Mouse (Mus musculus): Measurements from ENCODE around the gene Exo5. TPM values are rescaled to one million over a fixed set of nuclear protein-coding genes. Genes with fewer than 3 reads are reported as not detected.

The Exo5 gene
- polyA plus RNA-seq, 1 experiment from 2014 or later, result 22.4 TPM

- no peaks in the 10 kb centered on the region for H3K27me3 ChIP-seq (replicated peaks; ENCODE audit: control insufficient read depth, insufficient read depth, low read length)
- H3K36me3 ChIP-seq (ENCODE audit: control insufficient read depth, insufficient read depth, low read length), result peaks cover 9% of the 10 kb centered on the region; the same call in 1 of the 2 replicates
- WGBS, result under 1% methylated on average over 59 of the region's 60 CpGs
- peaks cover 10% of the 10 kb centered on the region for H3K4me1 ChIP-seq (replicated peaks; ENCODE audit: control insufficient read depth, insufficient read depth, low read length)
- peak within 1 kb of the TSS; percentile 91 for H3K4me2 ChIP-seq (ENCODE audit: low read length)
- DNase-seq (ENCODE audit: low spot score) (peak; percentile 93), ATAC-seq (replicated peaks; ENCODE audit: low FRiP score, low TSS enrichment, low read depth) (peak; percentile 96)
- H3K4me3 ChIP-seq (ENCODE audit: low read depth, low read length), result peak within 1 kb of the TSS; percentile 73
- no peaks in the 10 kb centered on the region for H3K9me3 ChIP-seq (ENCODE audit: control insufficient read depth, low read length)
- H3K9ac ChIP-seq (ENCODE audit: low read length), result peak within 1 kb of the TSS; percentile 68
- peak within 1 kb of the TSS; percentile 85 for H3K27ac ChIP-seq (ENCODE audit: low read depth)
These were observed 26.7 kb upstream of the Exo5 start, which contains the start of gene Zfp69 for GRCm38 (mm10) chr4:120951428-120951973. TSS of gene Zfp69 (minus strand) at chr4:120951699.

DNA sequence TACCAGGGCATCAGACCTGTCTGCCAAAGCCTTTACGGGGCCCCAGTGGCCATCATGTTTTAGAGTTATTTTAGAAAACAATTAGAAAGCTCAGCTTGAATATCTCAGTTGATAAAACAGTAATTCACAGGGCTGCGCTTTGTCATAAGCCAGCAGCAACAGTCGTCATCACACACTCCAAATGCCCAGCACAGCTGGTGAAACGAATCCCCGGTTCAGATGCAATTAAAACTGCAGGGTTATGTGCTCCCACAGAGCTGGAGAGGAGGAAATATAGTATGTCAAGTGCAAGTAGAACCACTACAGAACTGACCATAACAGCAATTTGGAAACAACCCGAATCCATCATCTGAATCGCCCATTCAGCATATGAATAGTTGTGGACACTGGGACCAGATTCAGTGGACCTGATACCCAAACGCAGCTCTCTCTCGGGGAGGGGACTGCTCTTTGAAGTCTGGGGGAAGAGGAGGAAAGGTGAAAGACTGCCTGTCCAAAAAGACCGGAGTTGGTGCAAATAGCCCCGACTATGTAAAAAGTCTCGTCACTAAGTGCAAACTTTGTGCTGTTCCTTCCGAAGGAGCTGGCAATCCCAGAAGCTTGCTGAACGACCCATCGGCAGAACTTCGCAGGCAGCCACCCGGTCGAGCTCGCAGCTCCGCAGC, 26.1 kb upstream of the Exo5 start:
- H3K27ac ChIP-seq (ENCODE audit: low read depth), result peak overlapping the region; percentile 85
- 6% methylated on average over 20 of the region's 20 CpGs for WGBS
- peak overlapping the region; percentile 68 for H3K9ac ChIP-seq (ENCODE audit: low read length)
- peaks cover 10% of the 10 kb centered on the region for H3K4me1 ChIP-seq (replicated peaks; ENCODE audit: control insufficient read depth, insufficient read depth, low read length)
- ATAC-seq (replicated peaks; ENCODE audit: low FRiP score, low TSS enrichment, low read depth) (no peak; the same call in 1 of the 2 replicates), DNase-seq (ENCODE audit: low spot score) (no peak)
- H3K27me3 ChIP-seq (replicated peaks; ENCODE audit: control insufficient read depth, insufficient read depth, low read length), result no peaks in the 10 kb centered on the region
- H3K4me2 ChIP-seq (ENCODE audit: low read length), result peak overlapping the region; percentile 91
- H3K36me3 ChIP-seq (ENCODE audit: control insufficient read depth, insufficient read depth, low read length), result peaks cover 13% of the 10 kb centered on the region; the same call in 1 of the 2 replicates
- no peaks in the 10 kb centered on the region for H3K9me3 ChIP-seq (ENCODE audit: control insufficient read depth, low read length)
- peak overlapping the region; percentile 73 for H3K4me3 ChIP-seq (ENCODE audit: low read depth, low read length)

DNA sequence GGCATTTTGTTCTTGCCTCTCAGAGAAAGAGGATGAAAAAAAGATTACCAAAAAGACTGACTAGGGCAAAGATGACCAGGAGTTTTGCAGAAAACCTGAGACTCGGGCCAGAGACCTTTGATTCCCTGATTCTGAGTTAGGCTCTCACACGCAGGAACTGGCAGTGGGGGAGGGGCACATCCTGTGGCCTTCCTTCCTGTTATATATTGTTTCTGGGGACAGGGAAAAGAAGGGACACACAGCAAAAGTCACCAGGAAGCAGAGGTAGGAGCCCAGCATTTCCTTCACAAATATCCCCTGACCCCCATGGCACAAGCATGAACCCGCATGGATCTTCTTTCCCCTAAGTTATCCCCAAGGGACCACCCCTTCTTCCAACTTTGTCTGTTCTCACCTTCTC, 24.1 kb upstream of the Exo5 start:
- 0 out of 2 replicates have a peak overlapping the region, but pooled peaks have one; percentile 9 for H3K4me2 ChIP-seq (ENCODE audit: low read length)
- peaks cover 10% of the 10 kb centered on the region for H3K4me1 ChIP-seq (replicated peaks; ENCODE audit: control insufficient read depth, insufficient read depth, low read length)
- ATAC-seq (replicated peaks; ENCODE audit: low FRiP score, low TSS enrichment, low read depth) (no peak), DNase-seq (ENCODE audit: low spot score) (no peak)
- H3K27me3 ChIP-seq (replicated peaks; ENCODE audit: control insufficient read depth, insufficient read depth, low read length), result no peaks in the 10 kb centered on the region
- H3K9ac ChIP-seq (ENCODE audit: low read length), result no peak overlapping the region
- peaks cover 13% of the 10 kb centered on the region; the same call in 1 of the 2 replicates for H3K36me3 ChIP-seq (ENCODE audit: control insufficient read depth, insufficient read depth, low read length)
- 64% methylated on average over 3 of the region's 3 CpGs for WGBS
- no peaks in the 10 kb centered on the region for H3K9me3 ChIP-seq (ENCODE audit: control insufficient read depth, low read length)
- H3K27ac ChIP-seq (ENCODE audit: low read depth), result no peak overlapping the region
- no peak overlapping the region for H3K4me3 ChIP-seq (ENCODE audit: low read depth, low read length)

- Histone ChIP-seq H3K4me3 (ENCODE audit: low read depth, low read length) (no peak overlapping the region), H3K27ac (ENCODE audit: low read depth) (no peak overlapping the region), H3K4me2 (ENCODE audit: low read length) (no peak overlapping the region), H3K27me3 (replicated peaks; ENCODE audit: control insufficient read depth, insufficient read depth, low read length) (no peaks in the 10 kb centered on the region), H3K9me3 (ENCODE audit: control insufficient read depth, low read length) (no peaks in the 10 kb centered on the region), H3K36me3 (ENCODE audit: control insufficient read depth, insufficient read depth, low read length) (no peaks in the 10 kb centered on the region; the same call in 1 of the 2 replicates), H3K9ac (ENCODE audit: low read length) (no peak overlapping the region), H3K4me1 (replicated peaks; ENCODE audit: control insufficient read depth, insufficient read depth, low read length) (no peaks in the 10 kb centered on the region)
- no peak for DNase-seq (ENCODE audit: low spot score)
- no peak for ATAC-seq (replicated peaks; ENCODE audit: low FRiP score, low TSS enrichment, low read depth)
- WGBS, result 77% methylated on average over 3 of the region's 3 CpGs
These were observed 10.2 kb upstream of the Exo5 start for GRCm38 (mm10) chr4:120935006-120935405.

DNA sequence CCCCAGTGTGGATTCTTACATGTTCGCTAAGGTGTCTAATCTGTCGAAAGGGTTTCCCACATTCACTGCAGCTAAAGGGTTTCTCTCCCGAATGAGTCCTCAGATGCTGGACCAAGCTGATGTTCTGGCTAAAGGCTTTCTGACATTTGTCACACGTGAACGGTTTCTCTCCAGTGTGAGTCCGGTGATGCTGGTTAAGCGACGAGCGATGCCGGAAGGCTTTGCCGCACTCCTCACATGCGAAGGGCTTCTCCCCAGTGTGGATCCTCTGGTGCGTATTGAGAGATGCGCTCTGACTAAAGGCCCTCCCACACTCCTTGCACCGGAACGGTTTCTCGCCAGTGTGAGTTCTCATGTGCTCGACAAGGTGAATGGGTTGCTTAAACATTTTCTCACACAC, 5.9 kb upstream of the Exo5 start:
- Histone ChIP-seq H3K4me2 (ENCODE audit: low read length) (no peak overlapping the region), H3K36me3 (ENCODE audit: control insufficient read depth, insufficient read depth, low read length) (no peaks in the 10 kb centered on the region; the same call in 1 of the 2 replicates), H3K4me1 (replicated peaks; ENCODE audit: control insufficient read depth, insufficient read depth, low read length) (no peaks in the 10 kb centered on the region), H3K27me3 (replicated peaks; ENCODE audit: control insufficient read depth, insufficient read depth, low read length) (no peaks in the 10 kb centered on the region), H3K4me3 (ENCODE audit: low read depth, low read length) (no peak overlapping the region), H3K9me3 (ENCODE audit: control insufficient read depth, low read length) (no peaks in the 10 kb centered on the region), H3K27ac (ENCODE audit: low read depth) (no peak overlapping the region), H3K9ac (ENCODE audit: low read length) (no peak overlapping the region)
- no peak for ATAC-seq (replicated peaks; ENCODE audit: low FRiP score, low TSS enrichment, low read depth)
- 92% methylated on average over 18 of the region's 18 CpGs for WGBS
- no peak for DNase-seq (ENCODE audit: low spot score)

GRCm38 (mm10) chr4:120928686-120929085, 3.9 kb upstream of the Exo5 start:
- Histone ChIP-seq H3K36me3 (ENCODE audit: control insufficient read depth, insufficient read depth, low read length) (no peaks in the 10 kb centered on the region), H3K9ac (ENCODE audit: low read length) (no peak overlapping the region), H3K4me1 (replicated peaks; ENCODE audit: control insufficient read depth, insufficient read depth, low read length) (no peaks in the 10 kb centered on the region), H3K4me2 (ENCODE audit: low read length) (no peak overlapping the region), H3K9me3 (ENCODE audit: control insufficient read depth, low read length) (no peaks in the 10 kb centered on the region), H3K27me3 (replicated peaks; ENCODE audit: control insufficient read depth, insufficient read depth, low read length) (no peaks in the 10 kb centered on the region), H3K4me3 (ENCODE audit: low read depth, low read length) (no peak overlapping the region), H3K27ac (ENCODE audit: low read depth) (no peak overlapping the region)
- DNase-seq (ENCODE audit: low spot score) (no peak), ATAC-seq (replicated peaks; ENCODE audit: low FRiP score, low TSS enrichment, low read depth) (no peak)
- 78% methylated on average over 3 of the region's 3 CpGs for WGBS

DNA sequence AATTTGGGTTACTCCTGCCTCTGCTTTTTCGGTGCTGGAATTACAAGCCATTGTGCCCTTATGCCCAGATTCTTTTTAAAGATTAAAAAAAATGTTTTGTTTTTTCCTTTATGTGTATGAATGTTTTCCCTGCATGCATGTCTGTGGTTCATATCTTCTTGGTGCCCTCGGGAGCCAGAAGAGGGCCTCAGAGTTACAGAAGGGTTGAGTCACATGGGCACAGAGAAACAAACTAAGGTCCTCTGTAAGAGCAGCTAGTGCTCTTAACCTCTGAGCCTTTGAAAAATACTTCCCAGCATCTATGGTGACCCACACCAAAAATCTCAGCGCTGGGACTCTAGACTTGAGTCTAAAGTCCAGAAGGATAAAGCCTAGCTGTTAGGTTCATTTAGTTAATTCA, 569 bp upstream of the Exo5 start:
- Histone ChIP-seq H3K27me3 (replicated peaks; ENCODE audit: control insufficient read depth, insufficient read depth, low read length) (no peaks in the 10 kb centered on the region), H3K4me1 (replicated peaks; ENCODE audit: control insufficient read depth, insufficient read depth, low read length) (no peaks in the 10 kb centered on the region), H3K36me3 (ENCODE audit: control insufficient read depth, insufficient read depth, low read length) (peaks cover 17% of the 10 kb centered on the region), H3K4me2 (ENCODE audit: low read length) (peak overlapping the region; percentile 74), H3K27ac (ENCODE audit: low read depth) (peak overlapping the region; percentile 66), H3K9me3 (ENCODE audit: control insufficient read depth, low read length) (peaks cover 8% of the 10 kb centered on the region), H3K4me3 (ENCODE audit: low read depth, low read length) (peak overlapping the region; percentile 57), H3K9ac (ENCODE audit: low read length) (peak overlapping the region; percentile 49)
- DNase-seq (ENCODE audit: low spot score) (no peak), ATAC-seq (replicated peaks; ENCODE audit: low FRiP score, low TSS enrichment, low read depth) (peak; percentile 34; the same call in 1 of the 2 replicates)
- WGBS, result 20% methylated on average over 3 of the region's 3 CpGs

DNA sequence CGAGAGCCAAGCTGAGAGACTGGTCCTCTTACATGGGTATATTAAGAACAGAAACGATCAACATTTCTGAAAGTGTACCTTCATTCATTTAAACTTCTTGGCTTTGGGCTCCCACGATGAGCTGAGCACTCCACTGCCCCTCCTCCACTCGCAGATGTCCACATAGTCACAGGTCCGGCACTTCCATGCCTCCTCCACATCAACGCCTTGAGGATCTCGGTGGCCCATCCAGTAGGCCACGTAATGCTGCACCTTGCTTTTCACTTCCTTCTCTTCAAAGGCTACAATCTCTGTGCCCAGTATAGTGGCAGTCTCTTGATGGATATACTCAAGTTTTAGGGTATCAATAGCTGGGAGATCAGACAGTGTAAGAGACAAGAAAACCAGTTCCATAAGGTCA, 3.4 kb downstream of the Exo5 start:
- H3K4me1 ChIP-seq (replicated peaks; ENCODE audit: control insufficient read depth, insufficient read depth, low read length), result no peaks in the 10 kb centered on the region
- no peak overlapping the region for H3K4me2 ChIP-seq (ENCODE audit: low read length)
- peaks cover 8% of the 10 kb centered on the region for H3K9me3 ChIP-seq (ENCODE audit: control insufficient read depth, low read length)
- 93% methylated on average over 8 of the region's 8 CpGs for WGBS
- DNase-seq (ENCODE audit: low spot score) (no peak), ATAC-seq (replicated peaks; ENCODE audit: low FRiP score, low TSS enrichment, low read depth) (no peak)
- no peak overlapping the region for H3K9ac ChIP-seq (ENCODE audit: low read length)
- H3K4me3 ChIP-seq (ENCODE audit: low read depth, low read length), result no peak overlapping the region
- no peaks in the 10 kb centered on the region for H3K27me3 ChIP-seq (replicated peaks; ENCODE audit: control insufficient read depth, insufficient read depth, low read length)
- H3K36me3 ChIP-seq (ENCODE audit: control insufficient read depth, insufficient read depth, low read length), result peaks cover 22% of the 10 kb centered on the region
- H3K27ac ChIP-seq (ENCODE audit: low read depth), result no peak overlapping the region

GRCm38 (mm10) chr4:120914501-120914900, 10.3 kb downstream of the Exo5 start:
- no peak overlapping the region for H3K27ac ChIP-seq (ENCODE audit: low read depth)
- no peak overlapping the region for H3K4me2 ChIP-seq (ENCODE audit: low read length)
- WGBS, result 75% methylated on average over 4 of the region's 4 CpGs
- H3K9ac ChIP-seq (ENCODE audit: low read length), result no peak overlapping the region
- H3K27me3 ChIP-seq (replicated peaks; ENCODE audit: control insufficient read depth, insufficient read depth, low read length), result no peaks in the 10 kb centered on the region
- ATAC-seq (replicated peaks; ENCODE audit: low FRiP score, low TSS enrichment, low read depth), result no peak
- H3K4me1 ChIP-seq (replicated peaks; ENCODE audit: control insufficient read depth, insufficient read depth, low read length), result no peaks in the 10 kb centered on the region
- no peaks in the 10 kb centered on the region for H3K36me3 ChIP-seq (ENCODE audit: control insufficient read depth, insufficient read depth, low read length)
- no peaks in the 10 kb centered on the region for H3K9me3 ChIP-seq (ENCODE audit: control insufficient read depth, low read length)
- no peak overlapping the region for H3K4me3 ChIP-seq (ENCODE audit: low read depth, low read length)
- no peak for DNase-seq (ENCODE audit: low spot score)

Measured in intestine, embryonic 14.5 days (tissue).